Mouse (Mus musculus) bone marrow macrophage, adult 2 months (primary cell): ENCODE measurements at regions not wholly inside any gene's neighbourhood (a gene's known extent, or its start where the extent isn't known, plus 50 kb on each side); places are given as distances from the start of the nearest gene placed in this dataset.

ENCODE experiments used
- H3K27ac ChIP-seq: 2 replicates; pipeline ENCODE4 v1.5.1; 2012; ENCODE audit warnings: low read depth, low read length; ENCODE audit not compliant: insufficient read depth
- H3K4me1 ChIP-seq: 2 replicates; pipeline ENCODE4 v1.6.1; 2012; ENCODE audit warnings: low read length; ENCODE audit not compliant: control insufficient read depth, insufficient read depth
- H3K4me3 ChIP-seq: 2 replicates; pipeline ENCODE4 v1.5.1; 2012; ENCODE audit warnings: mild to moderate bottlenecking, low read length, moderate library complexity; ENCODE audit not compliant: insufficient read depth
- CTCF ChIP-seq: IDR thresholded peaks from 2 replicates; pipeline ENCODE4 v1.5.1; 2012; ENCODE audit warnings: low read depth, mild to moderate bottlenecking, low read length, moderate library complexity
- POLR2A ChIP-seq: IDR thresholded peaks from 2 replicates; pipeline ENCODE4 v1.6.1; 2012; ENCODE audit warnings: mild to moderate bottlenecking, low read depth, low read length, borderline replicate concordance

DNA sequence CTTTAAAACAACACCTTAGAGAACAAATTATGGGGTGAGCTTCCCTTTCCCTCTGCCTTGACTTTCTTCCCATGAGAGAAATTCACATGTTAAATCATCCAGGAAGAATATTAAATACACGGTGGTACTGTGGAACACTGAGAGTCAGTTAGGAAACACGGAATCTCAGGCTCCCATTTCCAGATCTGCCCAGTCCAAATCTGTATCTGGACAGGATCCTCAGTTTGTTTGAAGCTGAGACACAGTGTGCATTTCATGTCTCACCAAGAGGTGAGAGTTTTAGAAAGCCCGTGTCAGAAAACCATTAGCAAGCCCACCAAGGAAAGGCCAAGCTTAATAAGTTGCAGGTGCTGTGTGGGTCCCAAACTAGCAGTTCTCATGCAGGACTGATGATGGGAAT, 204.2 kb upstream of the Rnaseh2b start:
- no peak for TF ChIP-seq CTCF
- TF ChIP-seq POLR2A: no peak
- no peaks in the 10 kb centered on the region for H3K4me1 ChIP-seq
- no peak overlapping the region for H3K27ac ChIP-seq
- no peak overlapping the region for H3K4me3 ChIP-seq

- no peak overlapping the region for H3K4me3 ChIP-seq
- no peak overlapping the region for H3K27ac ChIP-seq
- H3K4me1 ChIP-seq: peaks cover 7% of the 10 kb centered on the region
- TF ChIP-seq POLR2A (no peak), CTCF (no peak)
These were observed 174.9 kb upstream of the Rnaseh2b start for GRCm38 (mm10) chr14:62117532-62117931.

DNA sequence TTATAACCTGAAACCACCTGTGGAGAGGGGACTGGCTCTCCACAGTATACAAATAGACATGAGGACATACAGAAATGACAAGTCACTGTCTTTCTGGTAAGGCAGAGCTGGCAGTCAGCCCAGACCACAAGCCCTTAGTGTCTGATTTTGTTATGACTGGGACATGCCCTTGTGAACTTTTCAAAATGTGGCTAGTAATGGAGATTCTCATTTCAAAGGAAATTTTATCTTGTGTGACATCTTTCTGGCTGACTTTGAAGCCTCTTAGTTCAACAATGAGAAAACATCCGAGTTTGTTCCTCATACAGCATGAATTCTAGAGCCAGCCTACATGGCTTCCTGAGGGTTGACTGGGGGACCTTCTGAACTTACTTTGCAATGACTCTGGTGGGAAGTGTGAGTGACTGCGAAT, 173.8 kb upstream of the Rnaseh2b start:
- TF ChIP-seq POLR2A: no peak
- no peak for TF ChIP-seq CTCF
- peaks cover 7% of the 10 kb centered on the region for H3K4me1 ChIP-seq
- no peak overlapping the region for H3K27ac ChIP-seq
- H3K4me3 ChIP-seq: no peak overlapping the region

DNA sequence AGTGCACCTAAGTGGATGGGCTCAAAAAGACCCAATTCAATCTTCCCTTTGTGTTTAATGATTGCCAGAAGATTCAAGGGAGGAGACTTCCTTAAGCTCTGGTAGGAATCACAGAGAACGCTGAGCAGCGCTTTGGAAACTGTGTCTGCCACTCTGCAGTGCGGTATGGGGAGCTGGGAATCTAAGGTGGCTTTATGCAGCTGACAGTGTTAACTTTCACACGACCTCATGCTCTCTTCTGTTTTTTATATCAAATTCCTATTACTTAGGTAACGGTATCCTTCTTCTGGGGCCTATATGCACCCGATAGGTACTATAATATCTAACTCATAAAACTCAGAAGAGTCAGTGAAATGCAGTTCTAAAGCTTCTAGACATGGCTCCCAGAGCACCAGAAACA, 163.5 kb upstream of the Rnaseh2b start:
- TF ChIP-seq POLR2A: no peak
- TF ChIP-seq CTCF: no peak
- Histone ChIP-seq H3K4me3 (no peak overlapping the region), H3K27ac (no peak overlapping the region), H3K4me1 (no peaks in the 10 kb centered on the region)

DNA sequence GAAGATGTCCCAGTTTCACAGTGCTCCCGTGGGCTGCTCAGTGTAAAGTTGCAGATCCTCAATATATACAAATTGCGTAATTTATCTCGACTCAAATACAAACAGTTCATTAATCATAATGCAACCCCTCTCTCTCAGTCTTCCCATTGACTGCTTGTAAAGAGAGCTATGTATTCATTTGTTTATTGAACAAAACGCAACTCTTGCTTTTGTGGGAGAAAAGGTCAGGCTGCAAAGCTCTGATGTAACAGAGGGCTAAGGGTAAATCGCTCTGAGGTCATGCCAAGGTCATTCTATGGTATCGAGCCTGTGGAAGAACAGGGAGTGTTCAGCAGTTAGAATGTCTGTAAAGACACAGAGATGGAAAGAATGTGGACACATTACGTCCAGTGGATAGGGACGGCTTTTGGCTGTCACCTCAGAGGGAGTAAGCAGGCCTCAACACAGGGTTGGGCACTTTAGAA, 160.0 kb upstream of the Rnaseh2b start:
- Histone ChIP-seq H3K4me1 (no peaks in the 10 kb centered on the region; the same call in 1 of the 2 replicates), H3K27ac (no peak overlapping the region), H3K4me3 (no peak overlapping the region)
- TF ChIP-seq POLR2A (no peak), CTCF (no peak)

GRCm38 (mm10) chr14:62137981-62138380, 154.4 kb upstream of the Rnaseh2b start:
- H3K4me1 ChIP-seq: no peaks in the 10 kb centered on the region; the same call in 1 of the 2 replicates
- TF ChIP-seq CTCF (no peak), POLR2A (no peak)
- H3K4me3 ChIP-seq: no peak overlapping the region
- H3K27ac ChIP-seq: no peak overlapping the region

DNA sequence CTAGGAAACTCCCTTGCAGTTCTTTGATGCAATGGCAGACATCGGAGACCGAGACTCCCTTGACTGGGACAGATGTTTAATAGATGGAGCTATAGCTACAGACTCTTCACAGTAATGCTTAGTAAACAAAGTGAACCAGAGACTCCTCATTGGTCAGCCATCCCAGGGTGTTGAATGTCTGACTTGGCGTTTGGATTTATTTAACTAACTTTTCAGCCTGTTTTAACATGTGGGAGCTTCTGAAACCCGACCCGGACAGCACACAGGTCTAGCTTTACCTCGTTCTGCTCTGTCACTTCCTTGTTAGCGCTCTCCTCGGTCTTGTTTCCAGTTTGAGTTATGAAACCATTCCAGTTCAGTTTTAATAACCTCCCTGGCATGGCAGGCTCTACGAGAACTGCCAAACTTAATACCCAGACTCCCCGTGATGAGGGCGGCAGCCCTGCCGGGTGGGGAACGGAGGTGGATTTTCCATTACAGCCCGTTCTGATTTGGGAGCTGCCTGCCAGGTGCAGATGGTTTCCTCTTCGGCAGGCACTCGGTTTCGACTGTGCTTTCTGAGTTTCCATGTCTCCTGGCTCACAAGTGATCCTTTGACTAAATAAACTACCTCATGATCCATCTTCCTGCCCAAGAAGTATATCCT, 147.9 kb upstream of the Rnaseh2b start:
- H3K27ac ChIP-seq: no peak overlapping the region
- TF ChIP-seq POLR2A (no peak), CTCF (no peak)
- no peaks in the 10 kb centered on the region for H3K4me1 ChIP-seq
- H3K4me3 ChIP-seq: no peak overlapping the region

DNA sequence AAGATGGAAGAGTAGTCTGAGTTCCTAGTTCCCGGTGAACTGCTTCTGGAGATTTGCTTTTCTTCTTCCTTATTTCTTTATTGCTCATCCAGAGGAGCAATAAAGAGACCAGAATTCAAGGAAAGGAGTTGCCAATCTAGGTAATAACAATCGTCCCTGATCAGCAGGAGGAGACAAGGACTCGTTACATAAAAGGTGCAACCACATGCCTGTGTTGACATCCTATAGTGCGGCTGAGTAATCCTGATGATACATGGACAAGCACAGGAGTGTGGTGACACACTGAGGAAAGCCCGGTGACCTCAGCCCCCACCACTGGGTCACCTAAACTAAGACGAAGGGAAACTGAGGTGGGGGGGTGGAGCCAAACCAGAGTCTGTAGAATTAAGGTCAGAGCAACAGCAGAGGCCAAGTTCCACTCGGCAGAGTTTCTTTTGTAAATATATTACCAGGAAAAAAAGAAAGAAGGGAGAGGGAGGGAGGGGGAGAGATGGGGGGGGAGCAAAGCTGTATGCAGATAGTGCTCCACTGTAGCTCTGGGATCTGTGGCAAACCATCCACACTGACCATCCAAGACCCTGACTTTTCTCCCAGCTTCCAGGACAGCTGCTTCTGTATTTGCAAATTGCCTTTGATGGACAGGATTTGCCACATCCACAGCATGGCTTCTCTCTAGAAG, 135.2 kb upstream of the Rnaseh2b start:
- TF ChIP-seq CTCF (no peak), POLR2A (no peak)
- peaks cover 1% of the 10 kb centered on the region; the same call in 1 of the 2 replicates for H3K4me1 ChIP-seq
- no peak overlapping the region for H3K27ac ChIP-seq
- H3K4me3 ChIP-seq: no peak overlapping the region

DNA sequence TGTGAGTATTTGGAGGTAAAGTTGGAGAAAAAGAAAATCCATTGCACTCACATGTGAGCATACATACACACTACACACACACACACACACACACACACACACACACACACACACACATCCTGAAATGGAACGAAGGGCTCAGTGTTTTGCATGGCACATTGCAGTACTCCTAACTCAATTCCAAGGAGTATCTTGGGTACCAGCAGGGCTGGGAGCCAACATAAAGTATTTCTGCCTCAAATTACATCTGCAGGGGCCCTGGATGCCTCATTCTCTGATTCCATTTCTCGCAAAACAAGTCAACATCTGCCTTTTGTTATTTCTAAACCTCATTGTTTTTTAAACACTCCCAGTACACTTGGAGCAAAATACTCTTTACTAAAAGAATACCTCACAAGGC, 132.7 kb upstream of the Rnaseh2b start:
- H3K27ac ChIP-seq: no peak overlapping the region
- peaks cover 15% of the 10 kb centered on the region for H3K4me1 ChIP-seq
- no peak overlapping the region for H3K4me3 ChIP-seq
- no peak for TF ChIP-seq POLR2A
- no peak for TF ChIP-seq CTCF

GRCm38 (mm10) chr14:62163120-62163796, 129.1 kb upstream of the Rnaseh2b start:
- no peak overlapping the region for H3K27ac ChIP-seq
- no peak for TF ChIP-seq CTCF
- no peak for TF ChIP-seq POLR2A
- H3K4me3 ChIP-seq: no peak overlapping the region
- H3K4me1 ChIP-seq: peaks cover 16% of the 10 kb centered on the region
